Mouse (Mus musculus) adipocyte (in vitro differentiated cells): ENCODE measurements around the gene Atp2a1.
A peak's percentile ranks its signal among the peaks of the same experiment; 100 is the strongest.

Source experiments
- DNase-seq: peaks from one replicate; pipeline ENCODE4 v3.0.0-alpha.2; 2016; ENCODE audit warnings: low spot score

The Atp2a1 gene

GRCm38 (mm10) chr7:126450641-126451040 is 12.3 kb downstream of the Atp2a1 start:
- DNase-seq: no peak

GRCm38 (mm10) chr7:126449991-126450390 is 12.9 kb downstream of the Atp2a1 start:
- no peak for DNase-seq

- DNase-seq: no peak
Measured at GRCm38 (mm10) chr7:126448481-126448880, 14.4 kb downstream of the Atp2a1 start.

GRCm38 (mm10) chr7:126446217-126446616 is 16.7 kb downstream of the Atp2a1 start:
- DNase-seq: no peak

- DNase-seq: no peak
Measured at GRCm38 (mm10) chr7:126445104-126445815, 17.6 kb downstream of the Atp2a1 start.

GRCm38 (mm10) chr7:126444536-126444935 is 18.4 kb downstream of the Atp2a1 start:
- no peak for DNase-seq

GRCm38 (mm10) chr7:126443997-126444396 is 18.9 kb downstream of the Atp2a1 start:
- no peak for DNase-seq

- no peak for DNase-seq
Measured at GRCm38 (mm10) chr7:126440134-126440533, 22.8 kb downstream of the Atp2a1 start.

GRCm38 (mm10) chr7:126436851-126437250 is 26.1 kb downstream of the Atp2a1 start:
- peak; percentile 41 for DNase-seq

GRCm38 (mm10) chr7:126435801-126436200 is 27.1 kb downstream of the Atp2a1 start:
- no peak for DNase-seq

- no peak for DNase-seq
Measured at GRCm38 (mm10) chr7:126434726-126435125, 28.2 kb downstream of the Atp2a1 start.

GRCm38 (mm10) chr7:126430167-126430566 is 32.7 kb downstream of the Atp2a1 start:
- no peak for DNase-seq

- DNase-seq: no peak
Measured at GRCm38 (mm10) chr7:126429503-126429898, 33.4 kb downstream of the Atp2a1 start.

- DNase-seq: peak; percentile 84
Measured at GRCm38 (mm10) chr7:126428631-126429502, 34.0 kb downstream of the Atp2a1 start, which contains the start of gene Rabep2. Gene Rabep2 (plus strand): TSS chr7:126428759.

GRCm38 (mm10) chr7:126428154-126428553 is 34.8 kb downstream of the Atp2a1 start:
- no peak for DNase-seq

- no peak for DNase-seq
Measured at GRCm38 (mm10) chr7:126427323-126427860, 35.5 kb downstream of the Atp2a1 start.

- no peak for DNase-seq
Measured at GRCm38 (mm10) chr7:126424161-126424560, 38.7 kb downstream of the Atp2a1 start.

GRCm38 (mm10) chr7:126421756-126422155 is 41.2 kb downstream of the Atp2a1 start:
- peak; percentile 16 for DNase-seq

- DNase-seq: no peak
Measured at GRCm38 (mm10) chr7:126418496-126418895, 44.4 kb downstream of the Atp2a1 start.

GRCm38 (mm10) chr7:126417606-126418005 is 45.3 kb downstream of the Atp2a1 start:
- DNase-seq: peak; percentile 18

GRCm38 (mm10) chr7:126417045-126417444 is 45.9 kb downstream of the Atp2a1 start:
- no peak for DNase-seq

GRCm38 (mm10) chr7:126416615-126417014 is 46.3 kb downstream of the Atp2a1 start:
- no peak for DNase-seq

GRCm38 (mm10) chr7:126414725-126415124 is 48.2 kb downstream of the Atp2a1 start, which contains the start of gene Cd19:
Gene Cd19 (minus strand): TSS chr7:126414889.
- DNase-seq: no peak
